Mouse (Mus musculus) lung, adult 2 months (tissue): Measurements from ENCODE around the gene Rab11a.

Experiments used
- CTCF ChIP-seq: fragments of 200-500 bp; IDR thresholded peaks from 2 replicates; pipeline ENCODE4 v1.5.1; 2011; ENCODE audit warnings: mild to moderate bottlenecking, low read length, control low read depth; ENCODE audit not compliant: insufficient read depth
- POLR2A ChIP-seq: fragments of 200-500 bp; IDR thresholded peaks from 2 replicates; pipeline ENCODE4 v1.6.1; 2011; ENCODE audit warnings: low read depth, mild to moderate bottlenecking, control low read depth, low read length, borderline replicate concordance; ENCODE audit errors: extremely low read depth

GRCm38 (mm10) chr9:64736639-64737405, 736 bp downstream of the Rab11a start:
- TF ChIP-seq CTCF: 0 out of 2 replicates have a peak, but pooled peaks have one; percentile 22
- peak; percentile 53; the same call in 1 of the 2 replicates for TF ChIP-seq POLR2A
